Mouse (Mus musculus): ENCODE measurements around the gene Mvp. TPM values are rescaled to one million over a fixed set of nuclear protein-coding genes. Genes with fewer than 3 reads are reported as not detected.

Mvp gene
- total RNA-seq (2021), result 1 to 10 TPM; 5.8 to 6.3 TPM
- long read RNA-seq, experiment 1, partial matches to known transcripts, result 1 of 5 reads
- long read RNA-seq, experiment 1, other reads (novel, unspliced or antisense), result 0 of 5 reads
- long read RNA-seq, experiment 2, partial matches to known transcripts, result 1 of 3 reads
- long read RNA-seq, experiment 2, other reads (novel, unspliced or antisense), result 0 of 3 reads

DNA sequence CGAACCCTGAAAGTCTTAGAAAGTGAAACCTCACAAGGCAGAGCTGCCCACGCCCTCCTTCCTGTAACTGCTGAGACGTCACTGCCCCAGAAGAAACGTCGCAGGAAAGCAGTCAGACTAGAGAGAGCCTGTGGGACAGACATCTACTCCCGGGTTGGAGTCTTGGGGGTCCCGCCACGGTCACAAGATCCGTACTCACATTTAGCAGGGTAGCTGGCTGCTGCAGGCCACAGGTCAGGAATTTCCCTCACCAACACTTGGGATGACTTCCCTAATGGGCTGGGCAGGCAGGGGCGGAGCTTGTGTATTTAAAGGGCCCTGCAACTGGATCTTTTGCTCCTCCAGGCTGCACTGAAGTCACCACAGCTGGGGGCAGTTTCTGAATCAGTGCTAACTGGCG, at the start of gene Mvp:
Gene Mvp, minus strand, starts transcription at position 302 of the 400 bp plus-strand sequence.
- no peak for DNase-seq (ENCODE audit: low spot score in 2 of 2)

DNA sequence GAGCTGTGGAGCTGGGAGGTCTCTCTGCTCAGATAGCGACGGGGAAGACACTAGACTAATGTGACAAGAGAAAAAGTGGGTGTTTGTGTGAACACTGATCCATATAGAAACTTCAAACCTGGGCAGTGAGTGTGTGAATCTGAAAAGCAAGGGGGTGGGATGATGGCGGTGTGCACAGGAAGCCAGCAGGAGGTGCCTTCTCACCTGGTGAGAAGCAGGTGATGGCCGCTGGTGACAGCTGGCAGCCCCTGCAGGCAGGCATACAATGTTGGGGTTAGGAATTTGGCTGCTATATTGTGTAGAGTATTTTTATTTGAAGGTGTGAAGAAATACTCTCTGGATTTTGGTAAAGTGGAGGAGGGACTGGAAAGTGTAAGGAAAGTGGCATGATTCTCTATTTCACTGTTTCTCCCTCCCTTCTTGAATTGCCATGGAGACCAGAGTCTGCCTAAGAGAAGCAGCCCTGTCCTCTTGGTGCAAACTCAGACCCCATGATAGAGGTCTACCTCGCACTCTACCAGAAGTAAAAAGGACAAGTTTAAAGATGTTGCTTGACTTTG, 40.7 kb upstream of the Mvp start:
- DNase-seq (ENCODE audit: low spot score in 2 of 2), result no peak

- peak; percentile 86 to 89 for DNase-seq (ENCODE audit: low spot score in 2 of 2)
These were observed 27.6 kb upstream of the Mvp start, which contains the start of gene Kif22 for GRCm38 (mm10) chr7:127041851-127042672. TSS of gene Kif22 (minus strand) at chr7:127042471.

DNA sequence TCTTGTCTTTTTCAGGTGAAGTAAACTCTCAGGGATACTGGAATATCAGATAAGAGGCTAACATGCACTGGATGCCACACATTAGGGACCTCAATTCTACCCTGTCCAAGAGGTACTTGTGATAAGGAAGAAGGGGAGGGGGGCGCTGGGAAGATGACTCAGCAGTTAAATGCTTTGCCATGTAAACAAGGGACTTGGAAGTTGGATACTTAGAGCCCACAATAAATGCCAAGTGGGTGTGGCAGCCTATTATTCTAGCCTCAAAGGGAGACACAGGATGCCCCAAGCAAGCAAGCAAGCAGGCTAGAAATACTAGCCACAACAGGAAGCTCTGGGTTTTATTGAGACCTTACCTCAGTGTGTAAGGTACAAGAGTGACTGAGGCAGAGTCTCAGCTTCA, 16.8 kb upstream of the Mvp start:
- DNase-seq (ENCODE audit: low spot score in 2 of 2), result no peak

GRCm38 (mm10) chr7:127030172-127030571, 15.8 kb upstream of the Mvp start:
- DNase-seq (ENCODE audit: low spot score in 2 of 2), result no peak

GRCm38 (mm10) chr7:127027885-127028284, 13.5 kb upstream of the Mvp start:
- no peak for DNase-seq (ENCODE audit: low spot score in 2 of 2)

DNA sequence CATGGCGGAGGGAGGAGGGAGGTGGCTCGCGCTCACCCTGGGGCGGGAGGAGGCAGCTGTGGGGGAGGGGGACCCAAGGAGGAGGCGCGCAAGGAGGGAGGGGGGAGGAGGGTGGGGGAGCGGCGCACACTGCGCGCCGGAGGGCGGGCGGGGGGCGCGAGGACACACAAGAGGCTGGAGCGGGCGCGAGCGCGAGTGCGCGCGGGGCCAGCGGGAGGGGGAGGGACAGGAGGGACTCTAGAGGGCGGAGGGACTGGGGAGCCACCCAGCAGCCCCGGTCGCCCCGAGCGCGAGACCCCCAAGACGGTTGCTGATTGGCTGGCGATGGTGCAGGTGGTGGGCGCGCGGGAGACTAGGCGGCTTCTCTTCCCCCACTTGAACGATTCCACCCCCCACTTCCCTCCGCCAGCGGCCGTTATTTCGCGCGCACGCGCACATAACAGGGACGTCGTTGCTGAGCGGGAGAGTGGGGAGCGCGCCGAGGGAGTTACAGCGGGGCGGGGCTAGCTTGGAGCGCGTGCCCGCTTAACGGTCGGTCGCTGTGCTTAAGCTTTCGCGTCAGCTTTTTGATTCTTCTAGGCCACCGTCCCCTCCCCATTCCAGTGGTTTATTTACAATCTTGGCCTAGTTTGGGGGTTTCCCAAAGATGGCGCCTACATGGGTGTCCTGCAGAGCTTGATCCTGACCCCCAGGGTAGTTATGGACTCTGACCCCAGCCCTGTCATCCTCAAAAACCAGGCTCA, 12.7 kb upstream of the Mvp start, which contains the start of gene Maz:
Gene Maz, minus strand, starts transcription at position 54 of the 743 bp plus-strand sequence.
- DNase-seq (ENCODE audit: low spot score in 2 of 2), result peak; percentile 99

DNA sequence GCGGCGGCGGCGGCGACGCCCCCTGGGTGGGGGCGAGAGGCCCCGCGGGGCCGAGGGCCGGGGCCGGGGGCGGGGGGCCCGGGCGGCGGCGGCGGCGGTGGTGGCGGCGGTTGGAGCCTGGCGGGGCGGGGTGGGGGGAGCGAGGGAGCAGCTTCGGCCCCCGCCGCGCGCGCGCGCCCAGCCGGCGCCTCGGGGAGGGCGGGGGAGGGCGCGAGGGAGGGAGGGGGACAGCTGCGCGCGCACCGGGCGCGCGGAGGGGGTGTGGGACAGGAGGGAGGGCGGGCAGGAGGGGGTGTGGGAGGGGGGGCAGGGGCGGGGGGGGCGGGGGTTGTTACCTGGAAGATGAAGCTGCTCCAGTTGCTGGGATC, 12.2 kb upstream of the Mvp start:
- DNase-seq (ENCODE audit: low spot score in 2 of 2), result peak in 1 of 2 experiments; percentile 63

DNA sequence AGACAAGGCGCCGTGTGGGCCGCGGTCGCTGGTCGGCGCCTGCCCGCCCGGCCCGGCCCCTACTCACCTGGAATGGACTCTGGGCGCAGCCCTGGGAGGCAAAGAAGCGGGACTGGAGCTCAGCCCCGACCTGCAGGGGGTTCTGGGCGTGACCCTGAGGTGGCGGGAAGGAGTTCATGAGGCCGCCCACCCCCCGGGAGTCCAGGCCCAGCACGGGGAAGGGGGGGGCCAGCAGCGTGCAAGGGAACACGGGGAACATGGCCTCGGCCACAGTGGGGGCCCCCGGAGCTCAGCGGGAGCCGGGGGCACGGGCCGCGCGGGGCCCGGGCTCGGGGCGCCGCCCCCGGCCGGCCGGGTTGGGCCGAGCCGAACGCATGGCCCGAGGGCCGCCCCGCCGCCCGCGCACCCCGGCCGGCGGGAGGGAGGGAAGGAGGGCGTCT, 11.8 kb upstream of the Mvp start:
- peak in 1 of 2 experiments; percentile 60 for DNase-seq (ENCODE audit: low spot score in 2 of 2)

GRCm38 (mm10) chr7:127025556-127026160, 11.2 kb upstream of the Mvp start:
- no peak for DNase-seq (ENCODE audit: low spot score in 2 of 2)

- DNase-seq (ENCODE audit: low spot score in 2 of 2), result peak; percentile 80 to 84
These were observed 10.5 kb upstream of the Mvp start for GRCm38 (mm10) chr7:127024755-127025555.

DNA sequence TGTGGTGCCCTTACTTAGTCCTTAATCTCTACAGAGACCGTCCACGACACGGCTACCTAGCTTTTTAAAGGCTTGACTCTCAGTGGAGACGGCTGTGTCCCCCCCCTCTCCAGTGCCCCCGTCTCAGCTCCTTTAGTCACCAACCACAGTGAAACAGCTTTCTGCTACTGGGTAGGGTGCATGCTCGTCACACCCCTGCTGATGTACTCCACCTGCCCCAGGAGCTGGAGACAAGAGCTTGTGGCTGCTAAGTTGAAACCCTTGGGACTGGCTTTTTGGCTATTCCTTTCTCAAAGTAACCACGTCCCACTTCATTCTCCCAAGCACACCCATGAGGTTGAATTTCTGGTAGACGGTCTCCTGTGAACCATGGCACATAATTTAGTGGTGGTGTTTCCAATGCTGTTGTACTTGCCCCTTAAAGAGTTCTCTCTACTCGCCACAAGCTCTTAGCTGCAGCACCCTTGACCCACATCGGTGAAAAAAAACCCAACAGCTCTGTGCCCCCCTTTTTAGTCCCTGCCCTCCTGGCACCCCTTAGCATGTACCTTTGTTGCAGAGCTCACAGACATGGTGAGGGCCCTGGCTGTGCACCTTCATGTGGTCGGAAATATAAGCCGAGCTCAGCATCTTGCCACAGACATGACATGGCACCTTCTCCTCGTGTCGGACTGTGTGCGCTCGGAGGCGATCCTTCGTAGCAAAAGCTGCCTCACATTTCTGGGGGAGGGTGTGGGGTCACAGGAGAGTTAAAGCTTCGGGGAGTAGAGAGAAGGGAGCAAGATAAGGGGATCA, 9.7 kb upstream of the Mvp start:
- DNase-seq (ENCODE audit: low spot score in 2 of 2), result no peak

- no peak for DNase-seq (ENCODE audit: low spot score in 2 of 2)
These were observed 8.9 kb upstream of the Mvp start for GRCm38 (mm10) chr7:127023272-127023691.

GRCm38 (mm10) chr7:127022528-127023271, 8.3 kb upstream of the Mvp start:
- DNase-seq (ENCODE audit: low spot score in 2 of 2), result no peak

DNA sequence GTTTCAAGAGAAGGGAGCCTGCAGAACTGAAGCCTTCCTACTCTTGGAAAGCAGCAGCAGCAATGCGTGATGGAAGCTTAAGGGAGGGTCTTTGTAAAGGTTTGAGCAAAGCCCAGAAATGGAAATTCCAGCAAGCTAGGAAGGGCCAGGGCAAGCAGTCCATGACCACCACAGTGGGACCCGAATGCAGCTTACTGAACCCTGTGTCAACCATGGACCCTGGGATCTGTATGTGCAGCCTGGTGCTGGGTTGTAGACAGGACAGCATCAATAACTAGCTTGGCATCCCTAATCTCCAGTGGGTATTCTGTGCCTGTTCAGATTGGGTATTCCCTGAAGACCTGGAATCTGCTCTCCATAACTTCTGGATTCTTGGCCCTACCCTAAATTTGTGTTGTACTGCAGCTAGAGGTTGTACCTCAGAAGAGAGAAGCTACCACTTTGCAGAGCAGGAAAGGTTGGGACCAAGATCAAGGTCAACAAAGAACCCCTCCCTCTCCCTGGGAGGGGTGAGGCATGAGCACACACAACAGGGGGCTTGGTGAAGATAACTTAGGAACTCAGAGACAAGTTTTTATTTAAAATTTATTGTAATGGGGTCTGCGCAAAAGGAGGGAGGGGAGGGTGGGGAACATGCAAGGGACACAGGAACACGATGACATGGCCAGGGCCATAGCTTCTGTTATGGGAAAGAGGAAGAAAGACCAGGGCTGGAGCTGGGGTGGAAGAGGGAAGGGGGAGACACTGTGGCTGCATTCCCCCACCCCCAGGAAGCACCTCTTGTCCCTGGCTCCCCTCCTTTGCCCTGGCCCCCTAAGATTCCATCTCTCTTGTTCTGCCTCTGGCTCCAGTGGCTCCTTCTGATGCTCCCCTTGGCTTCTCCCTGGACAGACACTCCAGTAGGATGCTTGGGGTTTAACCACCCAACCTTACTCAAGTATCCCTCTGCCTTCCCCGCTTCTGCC, 7.4 kb upstream of the Mvp start:
- DNase-seq (ENCODE audit: low spot score in 2 of 2), result no peak

DNA sequence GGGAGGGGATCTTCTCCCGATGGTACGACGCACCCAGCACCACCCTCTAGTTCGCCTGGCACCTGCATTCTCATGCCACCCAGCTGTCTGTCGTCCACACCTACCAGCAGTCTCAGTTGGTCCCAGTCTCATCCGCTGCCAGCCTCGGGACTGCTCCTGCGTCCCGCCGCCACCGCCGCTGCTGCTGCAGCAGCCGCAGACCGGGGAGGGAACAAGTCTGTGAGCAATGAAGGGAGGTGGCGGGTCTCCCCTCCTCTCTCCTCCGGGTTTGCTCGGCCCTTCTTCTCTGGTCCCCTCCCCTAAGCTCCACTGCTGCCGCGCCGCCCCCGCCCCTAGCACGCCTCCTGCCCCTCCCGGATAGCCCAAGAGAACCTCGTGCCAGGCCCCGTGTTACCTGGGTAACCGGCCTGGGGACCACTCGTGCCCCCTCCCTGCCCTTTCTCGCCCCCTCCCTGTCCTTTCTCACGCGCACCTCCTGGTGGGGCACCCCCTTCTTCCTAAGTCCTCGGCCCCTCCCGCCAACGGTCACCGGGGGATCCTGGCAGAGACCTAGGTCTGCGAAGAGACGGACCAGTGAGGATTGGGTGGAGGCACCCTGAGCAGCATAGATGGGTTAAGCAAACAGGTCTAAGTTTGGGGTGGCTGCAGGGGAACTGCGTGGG, 6.6 kb upstream of the Mvp start, which contains the start of the genes Gm42742 and Prrt2:
Gene Gm42742, minus strand, starts transcription at position 197 of the 662 bp plus-strand sequence.
Gene Prrt2, minus strand, starts transcription at position 311 of the 662 bp plus-strand sequence.
- peak in 1 of 2 experiments; percentile 69 for DNase-seq (ENCODE audit: low spot score in 2 of 2)

GRCm38 (mm10) chr7:127020491-127020890, 6.1 kb upstream of the Mvp start:
- no peak for DNase-seq (ENCODE audit: low spot score in 2 of 2)

Data from layer of hippocampus, postnatal 14 days (tissue).